In the genomic region with DNA sequence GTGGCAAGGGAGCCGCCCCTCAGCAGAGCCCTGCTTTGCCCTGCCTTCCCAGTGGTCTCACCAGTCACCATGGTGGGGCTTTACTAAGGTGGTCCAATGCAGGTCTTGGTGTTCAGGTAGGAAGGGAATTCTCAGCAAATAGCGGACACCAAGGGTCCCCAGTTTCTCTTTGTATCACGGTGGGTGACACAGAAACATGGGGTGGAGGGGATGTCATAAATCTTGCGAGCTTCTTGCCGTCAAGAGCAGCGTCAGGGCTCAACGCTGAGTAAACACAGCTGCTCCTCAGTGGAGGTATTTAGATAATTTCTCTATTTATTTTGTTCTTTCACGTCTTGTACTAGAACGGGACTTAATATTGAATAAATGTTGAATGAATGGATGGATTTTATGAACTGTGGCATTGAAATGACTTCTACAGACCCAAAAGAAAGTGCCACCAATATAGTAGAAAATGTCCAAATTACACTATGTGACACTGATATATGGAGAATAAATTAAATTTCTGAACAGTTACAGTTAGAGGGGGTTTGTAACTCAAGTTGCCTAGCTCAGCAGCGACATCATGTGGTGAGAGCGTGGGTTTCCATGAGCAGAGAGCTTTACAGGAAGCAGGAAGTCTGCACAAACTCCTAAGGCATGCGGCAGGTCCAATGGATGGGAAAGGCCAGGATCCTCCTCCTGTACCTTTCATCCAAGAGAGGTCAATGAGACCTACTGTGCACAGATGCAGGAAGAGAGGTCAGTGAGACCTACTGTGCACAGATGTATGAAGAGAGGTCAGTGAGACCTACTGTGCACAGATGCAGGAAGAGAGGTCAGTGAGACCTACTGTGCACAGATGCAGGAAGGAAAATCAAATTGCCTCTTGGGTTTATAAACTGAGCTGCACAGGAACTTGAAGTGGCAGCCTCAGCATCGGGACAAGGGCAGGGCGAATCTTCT, we compare ENCODE assay signal across 8 mouse cellular contexts. TPM values are rescaled to one million over a fixed set of nuclear protein-coding genes. Genes with fewer than 3 reads are reported as not detected.
A peak's percentile ranks its signal among the peaks of the same experiment; 100 is the strongest.
DNase-seq lines count a peak whose midpoint lies in the region; ATAC-seq and TF ChIP-seq lines count a peak whose summit lies in the region.

No protein-coding gene starts in this region.

- H3K27ac ChIP-seq in heart, embryonic 11.5 days (ENCODE audit: low read depth, low read length), result no peak overlapping the region
- no peak overlapping the region for H3K27ac ChIP-seq in kidney, adult 2 months (ENCODE audit: insufficient read depth, low read depth, low read length)
- no peak overlapping the region for H3K27ac ChIP-seq in limb, embryonic 10.5 days
- H3K27ac ChIP-seq in midbrain, postnatal 0 days (ENCODE audit: low read depth, low read length), result no peak overlapping the region

- WGBS in heart, embryonic 11.5 days (ENCODE audit: insufficient replicate concordance), result 58% methylated on average over 14 of the region's 14 CpGs
- whole genome bisulfite sequencing in kidney, adult 2 months, result 42% methylated on average over 14 of the region's 14 CpGs
- whole genome bisulfite sequencing in limb, embryonic 10.5 days, result 63% methylated on average over 14 of the region's 14 CpGs
- WGBS in midbrain, postnatal 0 days, result 67% methylated on average over 14 of the region's 14 CpGs

- H3K4me1 ChIP-seq in heart, embryonic 11.5 days (ENCODE audit: control insufficient read depth, insufficient read depth, low read length), result no peaks in the 10 kb centered on the region
- no peaks in the 10 kb centered on the region for H3K4me1 ChIP-seq in kidney, adult 2 months (ENCODE audit: control insufficient read depth, insufficient read depth, low read length)
- H3K4me1 ChIP-seq in limb, embryonic 10.5 days, result peaks cover 27% of the 10 kb centered on the region
- H3K4me1 ChIP-seq in midbrain, postnatal 0 days (ENCODE audit: insufficient read depth, low read length), result no peaks in the 10 kb centered on the region

- no peak overlapping the region for H3K4me2 ChIP-seq in heart, embryonic 11.5 days
- H3K4me2 ChIP-seq in midbrain, postnatal 0 days (ENCODE audit: low read depth, low read length, poor library complexity, severe bottlenecking), result no peak overlapping the region

- no peaks in the 10 kb centered on the region for H3K36me3 ChIP-seq in heart, embryonic 11.5 days (ENCODE audit: control insufficient read depth, insufficient read depth, low read length)
- no peaks in the 10 kb centered on the region for H3K36me3 ChIP-seq in kidney, adult 2 months (ENCODE audit: control insufficient read depth, insufficient read depth, low read length)
- H3K36me3 ChIP-seq in limb, embryonic 10.5 days, result no peaks in the 10 kb centered on the region
- peaks cover 3% of the 10 kb centered on the region; the same call in 1 of the 2 replicates for H3K36me3 ChIP-seq in midbrain, postnatal 0 days (ENCODE audit: insufficient read depth, low read length)

- DNase-seq in heart, adult 11 months, result peak; percentile 95
- DNase-seq in embryo, embryonic 10.5 days (ENCODE audit: low spot score), result peak; percentile 93
- peak; percentile 79 for DNase-seq in kidney, adult 2 months
- DNase-seq in limb, embryonic 10.5 days (ENCODE audit: low spot score), result peak; percentile 89
- peak; percentile 90 for DNase-seq in midbrain, postnatal 0 days (ENCODE audit: low spot score)
- peak; percentile 65 to 73 for DNase-seq in spleen, postnatal 36 days (ENCODE audit: low spot score in 2 of 2)

- ATAC-seq in heart, embryonic 11.5 days (replicated peaks; ENCODE audit: insufficient number of reproducible peaks, low FRiP score, low TSS enrichment), result no peak
- peak; percentile 93 for ATAC-seq in granulocyte monocyte progenitor cell, adult 5-6 weeks (replicated peaks; ENCODE audit: poor library complexity, severe bottlenecking)
- ATAC-seq in midbrain, postnatal 0 days (ENCODE audit: low FRiP score), result peak; percentile 62; the same call in 1 of the 2 replicates

- no peaks in the 10 kb centered on the region for H3K27me3 ChIP-seq in heart, embryonic 11.5 days (ENCODE audit: control insufficient read depth, insufficient read depth, low read length)
- H3K27me3 ChIP-seq in kidney, adult 2 months (replicated peaks; ENCODE audit: control insufficient read depth, insufficient read depth, low read length), result no peaks in the 10 kb centered on the region
- peaks cover 18% of the 10 kb centered on the region; the same call in 1 of the 2 replicates for H3K27me3 ChIP-seq in limb, embryonic 10.5 days (ENCODE audit: low read depth, poor library complexity, severe bottlenecking)
- H3K27me3 ChIP-seq in midbrain, postnatal 0 days (ENCODE audit: insufficient read depth, low read length), result no peaks in the 10 kb centered on the region

- no peaks in the 10 kb centered on the region for H3K9me3 ChIP-seq in heart, embryonic 11.5 days (replicated peaks; ENCODE audit: control insufficient read depth, low read length)
- H3K9me3 ChIP-seq in limb, embryonic 10.5 days (replicated peaks), result no peaks in the 10 kb centered on the region
- no peaks in the 10 kb centered on the region for H3K9me3 ChIP-seq in midbrain, postnatal 0 days (ENCODE audit: low read length)

- peak; percentile 94 for TF ChIP-seq CTCF in kidney, adult 2 months (conservative IDR thresholded peaks at IDR 0.05; ENCODE audit: insufficient read depth, insufficient read length, low read depth, low read length)
- TF ChIP-seq CTCF in midbrain, postnatal 0 days (IDR thresholded peaks at IDR 0.05), result peak; percentile 99

- no peak for TF ChIP-seq POLR2A in kidney, adult 2 months (IDR thresholded peaks at IDR 0.05; ENCODE audit: low read depth, low read length)

- H3K4me3 ChIP-seq in heart, embryonic 11.5 days (ENCODE audit: low read depth, low read length), result no peak overlapping the region
- no peak overlapping the region for H3K4me3 ChIP-seq in kidney, adult 2 months (ENCODE audit: insufficient read depth, low read depth, low read length)
- no peak overlapping the region for H3K4me3 ChIP-seq in limb, embryonic 10.5 days
- H3K4me3 ChIP-seq in midbrain, postnatal 0 days (ENCODE audit: low read depth, low read length), result no peak overlapping the region

- H3K9ac ChIP-seq in heart, embryonic 11.5 days (ENCODE audit: low read depth, low read length), result no peak overlapping the region
- no peak overlapping the region for H3K9ac ChIP-seq in midbrain, postnatal 0 days (replicated peaks; ENCODE audit: low read length, poor library complexity, severe bottlenecking)

RNA-seq across cellular contexts. Expression of a gene that starts 54.7 kb away (rescaled TPM):
- polyA plus RNA-seq in heart, embryonic 11.5 days (2014; fragmentation: Nextera tagmentation; extraction: Ambion mirVana), result 7.7 and 8.5 TPM in 2 replicates
- total RNA-seq in granulocyte monocyte progenitor cell, adult 5-6 weeks (2014; fragmentation: Nextera tagmentation), result 6.9 and 11.7 TPM in 2 replicates
- 6.2 and 6.7 TPM in 2 replicates for total RNA-seq in granulocyte monocyte progenitor cell, adult 5-6 weeks (2017)
- polyA plus RNA-seq in kidney, adult 2 months (2012; rRNA removed), result 6.9 and 8.1 TPM in 2 replicates
- 10.1 and 11.7 TPM in 2 replicates for polyA plus RNA-seq in limb, embryonic 10.5 days (2016; fragmentation: Nextera tagmentation; extraction: Ambion mirVana)
- total RNA-seq in midbrain, postnatal 0 days (2014; rRNA removed), result 9.4 and 10.0 TPM in 2 replicates
- 6.0 and 7.8 TPM in 2 replicates for polyA plus RNA-seq in midbrain, postnatal 0 days (2015; fragmentation: Nextera tagmentation; extraction: Ambion mirVana)
